Mouse (Mus musculus) midbrain, embryonic 15.5 days (tissue): ENCODE measurements around the gene Crat. TPM values are rescaled to one million over a fixed set of nuclear protein-coding genes. Genes with fewer than 3 reads are reported as not detected.

Experiments used
- ATAC-seq: fragments of 200-750 bp; cut with Nextera tagmentation; replicated peaks from 2 replicates; pipeline ENCODE4 v1.8.0; 2017; ENCODE audit warnings: moderate TSS enrichment
- H3K27ac ChIP-seq: fragments of 300-500 bp; sonication (generic); 2 replicates; pipeline ENCODE4 v1.5.1; 2015; ENCODE audit warnings: mild to moderate bottlenecking, inconsistent platforms
- H3K27me3 ChIP-seq: fragments of 300-500 bp; sonication (generic); replicated peaks from 2 replicates; pipeline ENCODE4 v1.6.1; 2015; ENCODE audit warnings: inconsistent platforms
- H3K36me3 ChIP-seq: fragments of 300-500 bp; sonication (generic); replicated peaks from 2 replicates; pipeline ENCODE4 v1.6.1; 2015; ENCODE audit warnings: inconsistent platforms
- H3K4me1 ChIP-seq: fragments of 300-500 bp; sonication (generic); 2 replicates; pipeline ENCODE4 v1.6.1; 2015; ENCODE audit warnings: inconsistent platforms
- H3K4me2 ChIP-seq: fragments of 300-500 bp; sonication (generic); 2 replicates; pipeline ENCODE4 v1.6.1; 2015; ENCODE audit warnings: inconsistent platforms, mild to moderate bottlenecking, moderate library complexity
- H3K4me3 ChIP-seq: fragments of 300-500 bp; sonication (generic); 2 replicates; pipeline ENCODE4 v1.5.1; 2015; ENCODE audit warnings: mild to moderate bottlenecking, inconsistent platforms
- H3K9ac ChIP-seq: fragments of 300-500 bp; sonication (generic); 2 replicates; pipeline ENCODE4 v1.6.1; 2015; ENCODE audit warnings: mild to moderate bottlenecking, inconsistent platforms
- H3K9me3 ChIP-seq: fragments of 300-500 bp; sonication (generic); 2 replicates; pipeline ENCODE4 v1.6.1; 2016; ENCODE audit warnings: inconsistent platforms
- WGBS: fragments of 180-500 bp; shearing (Covaris S2); methylation state at CpG from one replicate; pipeline ENCODE4 v1.1.7; 2015; ENCODE audit warnings: mixed read lengths; 5-methylcytosine and 5-hydroxymethylcytosine counted together
- polyA plus RNA-seq: library from polyadenylated mRNA; unstranded; fragments of >200 nt; fragmentation: Nextera tagmentation; extraction: Ambion mirVana; gene quantifications from 2 replicates; pipeline ENCODE4 v1.2.1, GENCODE M21; 2015

Crat gene
- polyA plus RNA-seq, 1 experiment from 2014 or later: 22.5 TPM

GRCm38 (mm10) chr2:30446891-30447826 is 31.5 kb upstream of the Crat start:
- ATAC-seq: no peak
- H3K9ac ChIP-seq: no peak overlapping the region
- H3K27me3 ChIP-seq: no peaks in the 10 kb centered on the region
- H3K4me1 ChIP-seq: peaks cover 18% of the 10 kb centered on the region
- no peak overlapping the region for H3K4me3 ChIP-seq
- 0 out of 2 replicates have a peak overlapping the region, but pooled peaks have one; percentile 9 for H3K27ac ChIP-seq
- WGBS: 85% methylated on average over 10 of the region's 10 CpGs
- H3K4me2 ChIP-seq: no peak overlapping the region
- H3K36me3 ChIP-seq: peaks cover 3% of the 10 kb centered on the region; the same call in 1 of the 2 replicates
- H3K9me3 ChIP-seq: no peaks in the 10 kb centered on the region

GRCm38 (mm10) chr2:30445312-30445711 is 29.7 kb upstream of the Crat start:
- Histone ChIP-seq H3K27me3 (no peaks in the 10 kb centered on the region), H3K4me1 (peaks cover 37% of the 10 kb centered on the region), H3K9ac (no peak overlapping the region), H3K4me3 (no peak overlapping the region), H3K4me2 (no peak overlapping the region), H3K36me3 (peaks cover 3% of the 10 kb centered on the region; the same call in 1 of the 2 replicates), H3K9me3 (no peaks in the 10 kb centered on the region), H3K27ac (no peak overlapping the region)
- 50% methylated on average over 2 of the region's 2 CpGs for WGBS
- ATAC-seq: no peak

- Histone ChIP-seq H3K27ac (no peak overlapping the region), H3K36me3 (peaks cover 3% of the 10 kb centered on the region; the same call in 1 of the 2 replicates)
These were observed 28.8 kb upstream of the Crat start for GRCm38 (mm10) chr2:30444450-30444849.

GRCm38 (mm10) chr2:30444006-30444405 is 28.4 kb upstream of the Crat start:
- H3K9ac ChIP-seq: no peak overlapping the region
- no peaks in the 10 kb centered on the region for H3K9me3 ChIP-seq
- WGBS: 78% methylated on average over 5 of the region's 5 CpGs
- H3K36me3 ChIP-seq: peaks cover 3% of the 10 kb centered on the region
- peaks cover 37% of the 10 kb centered on the region for H3K4me1 ChIP-seq
- no peaks in the 10 kb centered on the region for H3K27me3 ChIP-seq
- H3K27ac ChIP-seq: no peak overlapping the region
- no peak overlapping the region for H3K4me3 ChIP-seq
- no peak for ATAC-seq
- H3K4me2 ChIP-seq: no peak overlapping the region

More at GRCm38 (mm10) chr2:30444450-30444849, 28.8 kb upstream of the Crat start:
- Histone ChIP-seq H3K4me1 (peaks cover 37% of the 10 kb centered on the region), H3K4me3 (no peak overlapping the region), H3K4me2 (no peak overlapping the region), H3K9me3 (no peaks in the 10 kb centered on the region), H3K9ac (no peak overlapping the region), H3K27me3 (no peaks in the 10 kb centered on the region)
- no peak for ATAC-seq

GRCm38 (mm10) chr2:30443281-30443680 is 27.7 kb upstream of the Crat start:
- H3K36me3 ChIP-seq: peaks cover 7% of the 10 kb centered on the region
- H3K27ac ChIP-seq: peak overlapping the region; percentile 83; the same call in 1 of the 2 replicates
- no peak overlapping the region for H3K4me3 ChIP-seq
- no peak overlapping the region for H3K9ac ChIP-seq
- 66% methylated on average over 4 of the region's 4 CpGs for WGBS
- H3K4me2 ChIP-seq: no peak overlapping the region
- no peaks in the 10 kb centered on the region for H3K9me3 ChIP-seq
- ATAC-seq: no peak
- H3K4me1 ChIP-seq: peaks cover 37% of the 10 kb centered on the region
- H3K27me3 ChIP-seq: no peaks in the 10 kb centered on the region

GRCm38 (mm10) chr2:30442498-30442890 is 26.9 kb upstream of the Crat start:
- peaks cover 37% of the 10 kb centered on the region for H3K4me1 ChIP-seq
- no peak overlapping the region for H3K4me3 ChIP-seq
- H3K4me2 ChIP-seq: peak overlapping the region; percentile 24; the same call in 1 of the 2 replicates
- H3K9me3 ChIP-seq: no peaks in the 10 kb centered on the region
- H3K27ac ChIP-seq: peak overlapping the region; percentile 83
- ATAC-seq: no peak
- 62% methylated on average over 5 of the region's 5 CpGs for WGBS
- no peaks in the 10 kb centered on the region for H3K27me3 ChIP-seq
- peak overlapping the region; percentile 12; the same call in 1 of the 2 replicates for H3K9ac ChIP-seq
- peaks cover 14% of the 10 kb centered on the region for H3K36me3 ChIP-seq

- peaks cover 37% of the 10 kb centered on the region for H3K4me1 ChIP-seq
- peaks cover 14% of the 10 kb centered on the region for H3K36me3 ChIP-seq
- ATAC-seq: peak; percentile 81
- H3K4me3 ChIP-seq: no peak overlapping the region
- no peaks in the 10 kb centered on the region for H3K9me3 ChIP-seq
- peak overlapping the region; percentile 12; the same call in 1 of the 2 replicates for H3K9ac ChIP-seq
- peak overlapping the region; percentile 83 for H3K27ac ChIP-seq
- no peaks in the 10 kb centered on the region for H3K27me3 ChIP-seq
- 3% methylated on average over 15 of the region's 15 CpGs for WGBS
- peak overlapping the region; percentile 24 for H3K4me2 ChIP-seq
These were observed 26.2 kb upstream of the Crat start for GRCm38 (mm10) chr2:30441518-30442497.

GRCm38 (mm10) chr2:30440701-30441517 is 25.3 kb upstream of the Crat start:
- Histone ChIP-seq H3K4me1 (peaks cover 37% of the 10 kb centered on the region), H3K9ac (0 out of 2 replicates have a peak overlapping the region, but pooled peaks have one; percentile 12), H3K9me3 (no peaks in the 10 kb centered on the region), H3K4me2 (peak overlapping the region; percentile 24; the same call in 1 of the 2 replicates), H3K36me3 (peaks cover 14% of the 10 kb centered on the region), H3K4me3 (no peak overlapping the region), H3K27ac (peak overlapping the region; percentile 83), H3K27me3 (no peaks in the 10 kb centered on the region)
- peak; percentile 58 for ATAC-seq
- 16% methylated on average over 12 of the region's 12 CpGs for WGBS

GRCm38 (mm10) chr2:30440211-30440700 is 24.6 kb upstream of the Crat start:
- Histone ChIP-seq H3K4me3 (no peak overlapping the region), H3K9ac (no peak overlapping the region), H3K36me3 (peaks cover 14% of the 10 kb centered on the region), H3K9me3 (no peaks in the 10 kb centered on the region), H3K27ac (peak overlapping the region; percentile 83), H3K27me3 (no peaks in the 10 kb centered on the region), H3K4me1 (peaks cover 36% of the 10 kb centered on the region), H3K4me2 (no peak overlapping the region)
- 57% methylated on average over 3 of the region's 3 CpGs for WGBS
- ATAC-seq: no peak

- Histone ChIP-seq H3K9me3 (no peaks in the 10 kb centered on the region), H3K4me3 (no peak overlapping the region), H3K4me2 (no peak overlapping the region), H3K9ac (no peak overlapping the region), H3K36me3 (peaks cover 14% of the 10 kb centered on the region), H3K4me1 (peaks cover 34% of the 10 kb centered on the region), H3K27ac (peak overlapping the region; percentile 83; the same call in 1 of the 2 replicates), H3K27me3 (no peaks in the 10 kb centered on the region)
- WGBS: 92% methylated on average over 6 of the region's 6 CpGs
- no peak for ATAC-seq
These were observed 24.0 kb upstream of the Crat start for GRCm38 (mm10) chr2:30439631-30440030.

- Histone ChIP-seq H3K4me3 (no peak overlapping the region), H3K9ac (no peak overlapping the region), H3K36me3 (peaks cover 27% of the 10 kb centered on the region), H3K9me3 (no peaks in the 10 kb centered on the region), H3K27ac (no peak overlapping the region), H3K27me3 (no peaks in the 10 kb centered on the region), H3K4me1 (peaks cover 25% of the 10 kb centered on the region), H3K4me2 (no peak overlapping the region)
- 93% methylated on average over 4 of the region's 4 CpGs for WGBS
- ATAC-seq: no peak
These were observed 22.2 kb upstream of the Crat start for GRCm38 (mm10) chr2:30437791-30438190.
